Mouse (Mus musculus) bone marrow macrophage, adult 2 months (primary cell): ENCODE measurements at regions not wholly inside any gene's neighbourhood (a gene's known extent, or its start where the extent isn't known, plus 50 kb on each side); places are given as distances from the start of the nearest gene placed in this dataset.

Experiments
- CTCF ChIP-seq: IDR thresholded peaks from 2 replicates; pipeline ENCODE4 v1.5.1; 2012; ENCODE audit warnings: low read depth, mild to moderate bottlenecking, low read length, moderate library complexity
- POLR2A ChIP-seq: IDR thresholded peaks from 2 replicates; pipeline ENCODE4 v1.6.1; 2012; ENCODE audit warnings: mild to moderate bottlenecking, low read depth, low read length, borderline replicate concordance

DNA sequence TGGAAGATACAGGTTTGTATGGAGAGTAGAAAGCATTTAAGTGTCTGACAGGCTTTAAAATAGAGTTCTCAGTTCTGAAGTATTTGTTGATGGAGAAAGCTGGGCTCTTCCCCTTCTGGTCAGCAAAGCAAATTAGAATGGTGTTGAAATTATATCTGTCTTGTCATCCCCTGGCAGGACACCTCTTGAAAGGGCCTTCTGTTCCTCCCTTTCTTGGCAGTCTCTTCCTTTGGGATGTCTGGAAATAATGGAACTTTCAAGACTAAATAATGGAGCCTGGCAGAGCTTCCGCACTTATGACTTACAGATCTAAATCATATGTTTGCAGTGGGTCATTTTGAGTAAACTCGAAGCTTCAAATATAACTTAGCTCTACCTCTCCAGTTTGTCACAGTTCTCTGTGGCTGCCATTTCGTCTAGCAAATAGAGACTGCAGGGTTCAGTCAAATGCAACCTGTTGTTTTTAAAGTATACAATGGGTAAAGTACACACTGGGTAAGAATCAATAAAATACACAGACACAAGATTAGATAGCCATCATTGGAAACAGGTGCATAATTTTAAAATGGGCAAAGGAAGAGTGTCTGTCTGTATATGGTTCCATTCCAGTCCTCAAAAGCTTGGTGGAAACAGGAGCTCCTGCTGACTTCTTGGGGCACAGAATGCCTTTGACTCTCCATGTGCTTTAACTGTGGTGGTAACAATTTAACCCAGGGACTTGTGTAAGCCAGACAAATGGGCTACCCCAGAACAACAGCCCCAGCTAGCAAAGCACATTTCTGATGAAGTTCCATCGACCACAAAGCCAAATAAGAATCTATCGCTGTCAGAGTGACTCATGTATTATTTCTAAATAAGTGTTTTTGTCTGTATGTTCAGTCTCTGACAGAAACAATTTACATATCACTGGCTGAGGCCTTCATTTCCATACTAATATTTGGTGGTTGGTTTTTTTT, 3524.4 kb upstream of the Gm7489 start:
- TF ChIP-seq CTCF, result no peak
- no peak for TF ChIP-seq POLR2A
